Mouse (Mus musculus): ENCODE data around the gene Adrm1. TPM values are rescaled to one million over a fixed set of nuclear protein-coding genes. Genes with fewer than 3 reads are reported as not detected.

Adrm1 gene
- total RNA-seq (2014; rRNA removed) (133 and 168 TPM in 2 replicates), polyA plus RNA-seq (2015; fragmentation: Nextera tagmentation; extraction: Ambion mirVana) (219 and 222 TPM in 2 replicates)

GRCm38 (mm10) chr2:180170806-180171521 lies at the start of gene Adrm1:
Adrm1 (plus strand) TSS chr2:180171485.
- Histone ChIP-seq H3K4me1 (ENCODE audit: insufficient read depth) (peaks cover 25% of the 10 kb centered on the region), H3K4me3 (ENCODE audit: low read depth, low read length) (peak within 1 kb of the TSS; percentile 98), H3K4me2 (ENCODE audit: low read depth) (peak within 1 kb of the TSS; percentile 92), H3K9ac (peak within 1 kb of the TSS; percentile 90), H3K9me3 (ENCODE audit: low read length) (no peaks in the 10 kb centered on the region), H3K36me3 (ENCODE audit: insufficient read depth) (peaks cover 29% of the 10 kb centered on the region), H3K27me3 (ENCODE audit: insufficient read depth, low read length) (no peaks in the 10 kb centered on the region), H3K27ac (ENCODE audit: low read depth, low read length) (peak within 1 kb of the TSS; percentile 91)
- DNase-seq, result peak; percentile 99
- 4% methylated on average over 41 of the region's 41 CpGs for WGBS
- peak; percentile 98 for ATAC-seq
- TF ChIP-seq CTCF (IDR thresholded peaks at IDR 0.05; ENCODE audit: low read depth), result peak; percentile 99

GRCm38 (mm10) chr2:180124192-180124591 lies 47.1 kb upstream of the Adrm1 start:
- no peaks in the 10 kb centered on the region for H3K27me3 ChIP-seq (ENCODE audit: insufficient read depth, low read length)
- H3K9me3 ChIP-seq (ENCODE audit: low read length), result no peaks in the 10 kb centered on the region
- H3K9ac ChIP-seq, result no peak overlapping the region
- WGBS, result 85% methylated on average over 2 of the region's 2 CpGs
- no peak overlapping the region for H3K27ac ChIP-seq (ENCODE audit: low read depth, low read length)
- H3K36me3 ChIP-seq (ENCODE audit: insufficient read depth), result 0 out of 2 replicates have a peak, but pooled peaks cover 4% of the 10 kb centered on the region
- H3K4me3 ChIP-seq (ENCODE audit: low read depth, low read length), result no peak overlapping the region
- H3K4me1 ChIP-seq (ENCODE audit: insufficient read depth), result peaks cover 6% of the 10 kb centered on the region
- peak; percentile 17; the same call in 1 of the 2 replicates for TF ChIP-seq CTCF (IDR thresholded peaks at IDR 0.05; ENCODE audit: low read depth)
- no peak overlapping the region for H3K4me2 ChIP-seq (ENCODE audit: low read depth)
- DNase-seq (no peak), ATAC-seq (no peak)

- H3K27ac ChIP-seq (ENCODE audit: low read depth, low read length), result no peak overlapping the region
- no peak for DNase-seq
- no peak for TF ChIP-seq CTCF (IDR thresholded peaks at IDR 0.05; ENCODE audit: low read depth)
- 0 out of 2 replicates have a peak, but pooled peaks cover 4% of the 10 kb centered on the region for H3K36me3 ChIP-seq (ENCODE audit: insufficient read depth)
- WGBS, result 12% methylated on average over 4 of the region's 4 CpGs
- peak; percentile 27; the same call in 1 of the 2 replicates for ATAC-seq
- H3K9ac ChIP-seq, result no peak overlapping the region
- no peaks in the 10 kb centered on the region for H3K27me3 ChIP-seq (ENCODE audit: insufficient read depth, low read length)
- H3K9me3 ChIP-seq (ENCODE audit: low read length), result no peaks in the 10 kb centered on the region
- no peak overlapping the region for H3K4me2 ChIP-seq (ENCODE audit: low read depth)
- no peaks in the 10 kb centered on the region for H3K4me1 ChIP-seq (ENCODE audit: insufficient read depth)
- H3K4me3 ChIP-seq (ENCODE audit: low read depth, low read length), result no peak overlapping the region
Measured at GRCm38 (mm10) chr2:180126195-180126594, 45.1 kb upstream of the Adrm1 start.

- WGBS, result 65% methylated on average over 1 of the region's 1 CpGs
- Histone ChIP-seq H3K4me1 (ENCODE audit: insufficient read depth) (no peaks in the 10 kb centered on the region), H3K27ac (ENCODE audit: low read depth, low read length) (no peak overlapping the region), H3K4me2 (ENCODE audit: low read depth) (no peak overlapping the region), H3K9me3 (ENCODE audit: low read length) (no peaks in the 10 kb centered on the region), H3K27me3 (ENCODE audit: insufficient read depth, low read length) (no peaks in the 10 kb centered on the region), H3K36me3 (ENCODE audit: insufficient read depth) (0 out of 2 replicates have a peak, but pooled peaks cover 4% of the 10 kb centered on the region), H3K9ac (no peak overlapping the region), H3K4me3 (ENCODE audit: low read depth, low read length) (no peak overlapping the region)
- no peak for DNase-seq
- TF ChIP-seq CTCF (IDR thresholded peaks at IDR 0.05; ENCODE audit: low read depth), result no peak
- no peak for ATAC-seq
Measured at GRCm38 (mm10) chr2:180127675-180128074, 43.6 kb upstream of the Adrm1 start.

GRCm38 (mm10) chr2:180133231-180133630 lies 38.1 kb upstream of the Adrm1 start:
- no peak for TF ChIP-seq CTCF (IDR thresholded peaks at IDR 0.05; ENCODE audit: low read depth)

GRCm38 (mm10) chr2:180133911-180134310 lies 37.4 kb upstream of the Adrm1 start:
- no peak for ATAC-seq
- no peak for TF ChIP-seq CTCF (IDR thresholded peaks at IDR 0.05; ENCODE audit: low read depth)
- WGBS, result 94% methylated on average over 3 of the region's 3 CpGs

More at GRCm38 (mm10) chr2:180133231-180133630, 38.1 kb upstream of the Adrm1 start:
- no peaks in the 10 kb centered on the region for H3K27me3 ChIP-seq (ENCODE audit: insufficient read depth, low read length)
- DNase-seq, result no peak
- H3K4me2 ChIP-seq (ENCODE audit: low read depth), result no peak overlapping the region
- H3K4me3 ChIP-seq (ENCODE audit: low read depth, low read length), result no peak overlapping the region
- peaks cover under 1% of the 10 kb centered on the region; the same call in 1 of the 2 replicates for H3K36me3 ChIP-seq (ENCODE audit: insufficient read depth)
- H3K9me3 ChIP-seq (ENCODE audit: low read length), result no peaks in the 10 kb centered on the region
- ATAC-seq, result no peak
- WGBS, result 99% methylated on average over 4 of the region's 4 CpGs
- no peaks in the 10 kb centered on the region for H3K4me1 ChIP-seq (ENCODE audit: insufficient read depth)
- H3K27ac ChIP-seq (ENCODE audit: low read depth, low read length), result no peak overlapping the region
- H3K9ac ChIP-seq, result no peak overlapping the region

GRCm38 (mm10) chr2:180135414-180135813 lies 35.9 kb upstream of the Adrm1 start:
- H3K9me3 ChIP-seq (ENCODE audit: low read length), result no peaks in the 10 kb centered on the region
- 84% methylated on average over 5 of the region's 5 CpGs for WGBS
- no peak for TF ChIP-seq CTCF (IDR thresholded peaks at IDR 0.05; ENCODE audit: low read depth)
- DNase-seq (no peak), ATAC-seq (no peak)
- H3K9ac ChIP-seq, result no peak overlapping the region
- H3K4me1 ChIP-seq (ENCODE audit: insufficient read depth), result no peaks in the 10 kb centered on the region
- no peak overlapping the region for H3K27ac ChIP-seq (ENCODE audit: low read depth, low read length)
- H3K4me3 ChIP-seq (ENCODE audit: low read depth, low read length), result no peak overlapping the region
- H3K27me3 ChIP-seq (ENCODE audit: insufficient read depth, low read length), result no peaks in the 10 kb centered on the region
- no peak overlapping the region for H3K4me2 ChIP-seq (ENCODE audit: low read depth)
- peaks cover 23% of the 10 kb centered on the region for H3K36me3 ChIP-seq (ENCODE audit: insufficient read depth)

More at GRCm38 (mm10) chr2:180133911-180134310, 37.4 kb upstream of the Adrm1 start:
- H3K9ac ChIP-seq, result no peak overlapping the region
- no peaks in the 10 kb centered on the region for H3K4me1 ChIP-seq (ENCODE audit: insufficient read depth)
- no peaks in the 10 kb centered on the region for H3K27me3 ChIP-seq (ENCODE audit: insufficient read depth, low read length)
- H3K4me2 ChIP-seq (ENCODE audit: low read depth), result no peak overlapping the region
- no peak overlapping the region for H3K4me3 ChIP-seq (ENCODE audit: low read depth, low read length)
- DNase-seq, result no peak
- H3K9me3 ChIP-seq (ENCODE audit: low read length), result no peaks in the 10 kb centered on the region
- peaks cover 8% of the 10 kb centered on the region for H3K36me3 ChIP-seq (ENCODE audit: insufficient read depth)
- no peak overlapping the region for H3K27ac ChIP-seq (ENCODE audit: low read depth, low read length)

All from forebrain, postnatal 0 days (tissue).